ENCODE assay signal across 32 mouse cellular contexts in the genomic region with DNA sequence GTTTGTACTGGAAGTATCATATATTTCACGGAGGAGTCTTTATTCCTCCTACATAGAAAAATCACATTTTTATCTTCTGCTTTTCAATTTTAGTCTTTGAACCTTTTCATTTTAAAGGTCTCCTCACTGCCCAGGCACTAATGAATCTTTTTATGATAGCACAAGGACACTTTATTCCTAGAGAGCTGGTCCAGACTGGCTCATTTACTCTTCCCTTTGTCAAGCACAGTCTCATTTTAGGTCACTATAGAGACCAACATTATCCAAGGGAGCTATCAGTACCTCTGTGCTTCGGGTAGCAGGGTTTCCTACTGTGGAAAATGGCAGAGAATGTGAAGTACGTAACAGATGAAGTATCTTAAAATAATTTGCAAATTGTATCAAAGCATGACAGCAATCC.
"Had no signal": no experiment of that assay in that cellular context is flagged by ENCODE, and none has a peak within 500 bp of the region (broad histone marks: within the 10 kb centered on the region; RNA-seq: fewer than 3 reads in every experiment).

No protein-coding gene starts in this region.

- DNase-seq: left cerebral cortex, postnatal 4 days; liver; liver, embryonic 13.5 days; liver, postnatal 0 days; lung, adult 18-20 months; lung, adult 2 months; lung, embryonic 14.5 days; lung, postnatal 10 days; lung, postnatal 14 days; lung, postnatal 36 days; lung, postnatal 4 days; midbrain, embryonic 14.5 days had no signal

- H3K27ac ChIP-seq: left cerebral cortex, adult 2 months; limb, embryonic 10.5 days; limb, embryonic 12.5 days; limb, embryonic 13.5 days; limb, embryonic 15.5 days; liver, embryonic 12.5 days; liver, embryonic 13.5 days; liver, embryonic 14.5 days; liver, embryonic 15.5 days; lung, embryonic 15.5 days; macrophage; midbrain, embryonic 10.5 days; midbrain, embryonic 12.5 days; midbrain, embryonic 13.5 days; midbrain, embryonic 15.5 days had no signal

- H3K4me1 ChIP-seq: limb, embryonic 10.5 days; limb, embryonic 12.5 days; limb, embryonic 13.5 days; limb, embryonic 15.5 days; liver, embryonic 12.5 days; liver, embryonic 13.5 days; liver, embryonic 15.5 days; lung, embryonic 15.5 days; megakaryocyte, embryonic 14.5 days; midbrain, embryonic 10.5 days; midbrain, embryonic 12.5 days; midbrain, embryonic 13.5 days; midbrain, embryonic 15.5 days had no signal

- H3K4me3 ChIP-seq: left cerebral cortex, adult 2 months; limb, embryonic 10.5 days; limb, embryonic 12.5 days; limb, embryonic 13.5 days; limb, embryonic 15.5 days; liver, embryonic 12.5 days; liver, embryonic 13.5 days; liver, embryonic 15.5 days; lung, embryonic 15.5 days; megakaryocyte, embryonic 14.5 days; midbrain, embryonic 10.5 days; midbrain, embryonic 12.5 days; midbrain, embryonic 13.5 days; midbrain, embryonic 15.5 days; myocyte had no signal

- H3K9me3 ChIP-seq: limb, embryonic 10.5 days; limb, embryonic 12.5 days; limb, embryonic 13.5 days; limb, embryonic 15.5 days; liver, embryonic 12.5 days; liver, embryonic 13.5 days; liver, embryonic 15.5 days; lung, embryonic 15.5 days; midbrain, embryonic 10.5 days; midbrain, embryonic 12.5 days; midbrain, embryonic 13.5 days; midbrain, embryonic 15.5 days had no signal

- H3K4me2 ChIP-seq: limb, embryonic 12.5 days; limb, embryonic 13.5 days; limb, embryonic 15.5 days; liver, embryonic 11.5 days; liver, embryonic 12.5 days; liver, embryonic 13.5 days; liver, embryonic 15.5 days; lung, embryonic 14.5 days; lung, embryonic 15.5 days; midbrain, embryonic 11.5 days; midbrain, embryonic 12.5 days; midbrain, embryonic 13.5 days; midbrain, embryonic 15.5 days had no signal

- H3K27me3 ChIP-seq: limb, embryonic 12.5 days; limb, embryonic 13.5 days; limb, embryonic 15.5 days; liver, embryonic 12.5 days; liver, embryonic 13.5 days; liver, embryonic 15.5 days; lung, embryonic 15.5 days; midbrain, embryonic 12.5 days; midbrain, embryonic 13.5 days; midbrain, embryonic 15.5 days had no signal

- ATAC-seq: liver, embryonic 12.5 days; liver, postnatal 0 days; lung, postnatal 0 days; midbrain, embryonic 13.5 days; midbrain, embryonic 15.5 days; midbrain, embryonic 16.5 days had no signal

- H3K9ac ChIP-seq: limb, embryonic 12.5 days; limb, embryonic 13.5 days; limb, embryonic 15.5 days; liver, embryonic 12.5 days; liver, embryonic 13.5 days; liver, embryonic 14.5 days; liver, embryonic 15.5 days; liver, postnatal 0 days; lung, embryonic 14.5 days; lung, embryonic 15.5 days; midbrain, embryonic 12.5 days; midbrain, embryonic 13.5 days; midbrain, embryonic 15.5 days had no signal

- H3K36me3 ChIP-seq: limb, embryonic 10.5 days; limb, embryonic 12.5 days; limb, embryonic 13.5 days; limb, embryonic 15.5 days; liver, embryonic 12.5 days; liver, embryonic 13.5 days; liver, embryonic 15.5 days; lung, embryonic 15.5 days; midbrain, embryonic 10.5 days; midbrain, embryonic 12.5 days; midbrain, embryonic 13.5 days; midbrain, embryonic 15.5 days had no signal
